Mouse (Mus musculus): ENCODE results near the gene Wdfy4. TPM values are rescaled to one million over a fixed set of nuclear protein-coding genes. Genes with fewer than 3 reads are reported as not detected.

The Wdfy4 gene
- polyA plus RNA-seq, 1 experiment from 2014 or later: 0.11 TPM

- H3K9ac ChIP-seq (ENCODE audit: low read depth, low read length): no peak overlapping the region
- no peaks in the 10 kb centered on the region for H3K4me1 ChIP-seq (replicated peaks; ENCODE audit: control insufficient read depth, insufficient read depth, low read length)
- no peaks in the 10 kb centered on the region for H3K36me3 ChIP-seq (ENCODE audit: control insufficient read depth, insufficient read depth, low read length)
- H3K27me3 ChIP-seq (ENCODE audit: control insufficient read depth, insufficient read depth, low read length): no peaks in the 10 kb centered on the region
- 87% methylated on average over 3 of the region's 3 CpGs for WGBS
- DNase-seq (ENCODE audit: low spot score) (no peak), ATAC-seq (ENCODE audit: low FRiP score) (no peak)
- H3K27ac ChIP-seq (ENCODE audit: low read depth, low read length): no peak overlapping the region
- H3K4me3 ChIP-seq (ENCODE audit: low read depth, low read length): no peak overlapping the region
- H3K9me3 ChIP-seq (ENCODE audit: control insufficient read depth, low read length): no peaks in the 10 kb centered on the region
- no peak overlapping the region for H3K4me2 ChIP-seq (replicated peaks; ENCODE audit: low read depth, low read length)
Observed at GRCm38 (mm10) chr14:33045217-33045616, 140.1 kb downstream of the Wdfy4 start.

- H3K27me3 ChIP-seq (ENCODE audit: control insufficient read depth, insufficient read depth, low read length): no peaks in the 10 kb centered on the region
- DNase-seq (ENCODE audit: low spot score): peak; percentile 7
- H3K4me3 ChIP-seq (ENCODE audit: low read depth, low read length): no peak overlapping the region
- no peaks in the 10 kb centered on the region for H3K4me1 ChIP-seq (replicated peaks; ENCODE audit: control insufficient read depth, insufficient read depth, low read length)
- H3K4me2 ChIP-seq (replicated peaks; ENCODE audit: low read depth, low read length): no peak overlapping the region
- no peak for ATAC-seq (ENCODE audit: low FRiP score)
- 43% methylated on average over 3 of the region's 3 CpGs for WGBS
- no peaks in the 10 kb centered on the region for H3K9me3 ChIP-seq (ENCODE audit: control insufficient read depth, low read length)
- H3K36me3 ChIP-seq (ENCODE audit: control insufficient read depth, insufficient read depth, low read length): no peaks in the 10 kb centered on the region
- H3K27ac ChIP-seq (ENCODE audit: low read depth, low read length): no peak overlapping the region
- H3K9ac ChIP-seq (ENCODE audit: low read depth, low read length): no peak overlapping the region
Observed at GRCm38 (mm10) chr14:33036811-33037210, 148.5 kb downstream of the Wdfy4 start.

- no peak overlapping the region for H3K4me2 ChIP-seq (replicated peaks; ENCODE audit: low read depth, low read length)
- H3K36me3 ChIP-seq (ENCODE audit: control insufficient read depth, insufficient read depth, low read length): no peaks in the 10 kb centered on the region
- no peak overlapping the region for H3K4me3 ChIP-seq (ENCODE audit: low read depth, low read length)
- H3K4me1 ChIP-seq (replicated peaks; ENCODE audit: control insufficient read depth, insufficient read depth, low read length): no peaks in the 10 kb centered on the region
- no peak overlapping the region for H3K27ac ChIP-seq (ENCODE audit: low read depth, low read length)
- ATAC-seq (ENCODE audit: low FRiP score): no peak
- no peak overlapping the region for H3K9ac ChIP-seq (ENCODE audit: low read depth, low read length)
- 68% methylated on average over 5 of the region's 5 CpGs for WGBS
- H3K27me3 ChIP-seq (ENCODE audit: control insufficient read depth, insufficient read depth, low read length): no peaks in the 10 kb centered on the region
- no peaks in the 10 kb centered on the region for H3K9me3 ChIP-seq (ENCODE audit: control insufficient read depth, low read length)
- DNase-seq (ENCODE audit: low spot score): no peak
Observed at GRCm38 (mm10) chr14:33035386-33035785, 149.9 kb downstream of the Wdfy4 start.

- no peak for ATAC-seq (ENCODE audit: low FRiP score)
- Histone ChIP-seq H3K27ac (ENCODE audit: low read depth, low read length) (no peak overlapping the region), H3K9me3 (ENCODE audit: control insufficient read depth, low read length) (no peaks in the 10 kb centered on the region), H3K27me3 (ENCODE audit: control insufficient read depth, insufficient read depth, low read length) (no peaks in the 10 kb centered on the region), H3K4me2 (replicated peaks; ENCODE audit: low read depth, low read length) (no peak overlapping the region), H3K36me3 (ENCODE audit: control insufficient read depth, insufficient read depth, low read length) (no peaks in the 10 kb centered on the region), H3K4me3 (ENCODE audit: low read depth, low read length) (no peak overlapping the region), H3K4me1 (replicated peaks; ENCODE audit: control insufficient read depth, insufficient read depth, low read length) (no peaks in the 10 kb centered on the region), H3K9ac (ENCODE audit: low read depth, low read length) (no peak overlapping the region)
- 43% methylated on average over 6 of the region's 6 CpGs for WGBS
- DNase-seq (ENCODE audit: low spot score): peak; percentile 59
Observed at GRCm38 (mm10) chr14:33033424-33033823, 151.9 kb downstream of the Wdfy4 start.

GRCm38 (mm10) chr14:33030849-33031248 is 154.5 kb downstream of the Wdfy4 start:
- H3K4me2 ChIP-seq (replicated peaks; ENCODE audit: low read depth, low read length): no peak overlapping the region
- H3K4me3 ChIP-seq (ENCODE audit: low read depth, low read length): no peak overlapping the region
- H3K36me3 ChIP-seq (ENCODE audit: control insufficient read depth, insufficient read depth, low read length): no peaks in the 10 kb centered on the region
- no peaks in the 10 kb centered on the region for H3K27me3 ChIP-seq (ENCODE audit: control insufficient read depth, insufficient read depth, low read length)
- no peaks in the 10 kb centered on the region for H3K4me1 ChIP-seq (replicated peaks; ENCODE audit: control insufficient read depth, insufficient read depth, low read length)
- no peak overlapping the region for H3K27ac ChIP-seq (ENCODE audit: low read depth, low read length)
- no peak overlapping the region for H3K9ac ChIP-seq (ENCODE audit: low read depth, low read length)
- H3K9me3 ChIP-seq (ENCODE audit: control insufficient read depth, low read length): no peaks in the 10 kb centered on the region
- ATAC-seq (ENCODE audit: low FRiP score) (no peak), DNase-seq (ENCODE audit: low spot score) (no peak)
- WGBS: 95% methylated on average over 3 of the region's 3 CpGs

GRCm38 (mm10) chr14:33019606-33020005 is 165.7 kb downstream of the Wdfy4 start:
- Histone ChIP-seq H3K9me3 (ENCODE audit: control insufficient read depth, low read length) (no peaks in the 10 kb centered on the region), H3K27me3 (ENCODE audit: control insufficient read depth, insufficient read depth, low read length) (no peaks in the 10 kb centered on the region), H3K9ac (ENCODE audit: low read depth, low read length) (no peak overlapping the region), H3K4me3 (ENCODE audit: low read depth, low read length) (no peak overlapping the region), H3K4me1 (replicated peaks; ENCODE audit: control insufficient read depth, insufficient read depth, low read length) (no peaks in the 10 kb centered on the region), H3K27ac (ENCODE audit: low read depth, low read length) (no peak overlapping the region), H3K4me2 (replicated peaks; ENCODE audit: low read depth, low read length) (no peak overlapping the region), H3K36me3 (ENCODE audit: control insufficient read depth, insufficient read depth, low read length) (no peaks in the 10 kb centered on the region)
- no peak for ATAC-seq (ENCODE audit: low FRiP score)
- DNase-seq (ENCODE audit: low spot score): no peak
- 63% methylated on average over 5 of the region's 5 CpGs for WGBS

GRCm38 (mm10) chr14:33019050-33019449 is 166.3 kb downstream of the Wdfy4 start:
- no peaks in the 10 kb centered on the region for H3K9me3 ChIP-seq (ENCODE audit: control insufficient read depth, low read length)
- no peak overlapping the region for H3K4me3 ChIP-seq (ENCODE audit: low read depth, low read length)
- no peak overlapping the region for H3K27ac ChIP-seq (ENCODE audit: low read depth, low read length)
- WGBS: 80% methylated on average over 3 of the region's 3 CpGs
- H3K27me3 ChIP-seq (ENCODE audit: control insufficient read depth, insufficient read depth, low read length): no peaks in the 10 kb centered on the region
- DNase-seq (ENCODE audit: low spot score): no peak
- no peaks in the 10 kb centered on the region for H3K36me3 ChIP-seq (ENCODE audit: control insufficient read depth, insufficient read depth, low read length)
- no peaks in the 10 kb centered on the region for H3K4me1 ChIP-seq (replicated peaks; ENCODE audit: control insufficient read depth, insufficient read depth, low read length)
- no peak overlapping the region for H3K9ac ChIP-seq (ENCODE audit: low read depth, low read length)
- no peak overlapping the region for H3K4me2 ChIP-seq (replicated peaks; ENCODE audit: low read depth, low read length)
- no peak for ATAC-seq (ENCODE audit: low FRiP score)

GRCm38 (mm10) chr14:33007638-33008037 is 177.7 kb downstream of the Wdfy4 start:
- ATAC-seq (ENCODE audit: low FRiP score) (no peak), DNase-seq (ENCODE audit: low spot score) (no peak)
- no peak overlapping the region for H3K4me3 ChIP-seq (ENCODE audit: low read depth, low read length)
- no peaks in the 10 kb centered on the region for H3K36me3 ChIP-seq (ENCODE audit: control insufficient read depth, insufficient read depth, low read length)
- H3K4me2 ChIP-seq (replicated peaks; ENCODE audit: low read depth, low read length): no peak overlapping the region
- no peak overlapping the region for H3K27ac ChIP-seq (ENCODE audit: low read depth, low read length)
- no peaks in the 10 kb centered on the region for H3K27me3 ChIP-seq (ENCODE audit: control insufficient read depth, insufficient read depth, low read length)
- no peaks in the 10 kb centered on the region for H3K4me1 ChIP-seq (replicated peaks; ENCODE audit: control insufficient read depth, insufficient read depth, low read length)
- H3K9ac ChIP-seq (ENCODE audit: low read depth, low read length): no peak overlapping the region
- H3K9me3 ChIP-seq (ENCODE audit: control insufficient read depth, low read length): 0 out of 2 replicates have a peak, but pooled peaks cover 3% of the 10 kb centered on the region
- WGBS: 100% methylated on average over 1 of the region's 1 CpGs

GRCm38 (mm10) chr14:33005114-33005513 is 180.2 kb downstream of the Wdfy4 start:
- 95% methylated on average over 1 of the region's 1 CpGs for WGBS
- H3K9me3 ChIP-seq (ENCODE audit: control insufficient read depth, low read length): 0 out of 2 replicates have a peak, but pooled peaks cover 3% of the 10 kb centered on the region
- no peaks in the 10 kb centered on the region for H3K27me3 ChIP-seq (ENCODE audit: control insufficient read depth, insufficient read depth, low read length)
- H3K27ac ChIP-seq (ENCODE audit: low read depth, low read length): no peak overlapping the region
- no peak overlapping the region for H3K4me2 ChIP-seq (replicated peaks; ENCODE audit: low read depth, low read length)
- no peak overlapping the region for H3K9ac ChIP-seq (ENCODE audit: low read depth, low read length)
- DNase-seq (ENCODE audit: low spot score) (no peak), ATAC-seq (ENCODE audit: low FRiP score) (no peak)
- no peaks in the 10 kb centered on the region for H3K36me3 ChIP-seq (ENCODE audit: control insufficient read depth, insufficient read depth, low read length)
- H3K4me3 ChIP-seq (ENCODE audit: low read depth, low read length): no peak overlapping the region
- H3K4me1 ChIP-seq (replicated peaks; ENCODE audit: control insufficient read depth, insufficient read depth, low read length): no peaks in the 10 kb centered on the region

All from hindbrain, embryonic 11.5 days (tissue).